Mouse (Mus musculus) cerebellum, adult 18-20 months (tissue): ENCODE results near the gene Ctdspl2.

ENCODE experiments used
- DNase-seq, 2 experiments: peaks; one replicate each; pipeline ENCODE4 v3.0.0; 2021

Gene Ctdspl2

GRCm38 (mm10) chr2:122059365-122060115, 103.7 kb downstream of the Ctdspl2 start:
- DNase-seq, result peak; percentile 57 to 78
